Mouse (Mus musculus): ENCODE measurements around the gene Gbf1.

The Gbf1 gene

GRCm38 (mm10) chr19:46315752-46316610 lies 163.7 kb downstream of the Gbf1 start:
- DNase-seq (ENCODE audit: low spot score) = no peak

DNA sequence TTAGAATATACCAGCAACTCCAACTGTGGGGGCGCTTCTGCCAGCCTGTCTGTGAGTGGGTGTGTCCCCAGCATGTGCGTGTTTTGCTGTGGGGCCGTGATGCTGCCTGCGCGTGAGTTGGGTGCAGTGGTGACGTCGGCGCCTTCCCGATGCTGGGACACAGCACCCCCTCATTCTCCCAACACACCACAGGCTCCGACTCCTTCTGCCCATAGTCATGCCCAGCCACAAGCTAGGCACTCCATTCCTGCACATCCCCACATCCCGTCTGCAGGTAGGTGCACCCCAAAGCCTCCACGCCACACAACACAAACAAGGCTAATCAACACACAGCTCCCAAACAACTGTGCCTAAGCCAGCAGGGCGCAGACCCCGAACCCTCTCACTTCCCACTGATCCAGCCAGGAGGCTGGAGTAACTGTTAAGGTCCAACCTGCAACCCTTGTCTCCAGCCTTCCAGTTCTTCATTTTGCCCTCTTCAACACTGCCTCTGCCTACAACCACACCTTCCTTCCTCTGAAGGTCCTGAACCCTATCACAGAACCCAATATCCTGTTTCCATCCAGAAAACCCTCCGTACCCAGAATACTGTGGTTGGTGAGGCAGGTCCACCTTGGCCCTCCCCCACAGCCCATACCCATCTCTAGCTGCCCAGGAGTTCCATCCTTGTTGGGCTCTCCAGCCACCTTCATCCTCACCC lies 164.7 kb downstream of the Gbf1 start:
- no peak for DNase-seq (ENCODE audit: low spot score)

DNA sequence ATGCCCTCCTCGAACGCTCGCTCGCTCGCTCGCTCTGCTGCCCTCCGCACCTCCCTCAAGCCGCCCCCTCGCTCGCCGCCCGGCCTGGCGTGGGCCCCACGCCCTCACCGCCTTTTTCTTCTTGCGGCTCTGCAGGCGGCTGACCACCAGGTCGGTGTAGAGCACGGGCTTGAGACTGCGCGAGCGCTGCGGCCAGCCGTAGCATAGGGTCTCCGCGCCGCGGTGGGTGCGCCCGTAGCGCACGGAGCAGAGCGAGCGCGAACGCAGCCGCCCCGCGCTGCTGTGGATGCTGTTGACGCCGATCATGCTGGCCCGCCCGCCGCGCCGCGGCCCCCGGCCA lies 165.2 kb downstream of the Gbf1 start:
- peak; percentile 12 for DNase-seq (ENCODE audit: low spot score)

GRCm38 (mm10) chr19:46318031-46318471 lies 165.7 kb downstream of the Gbf1 start:
- DNase-seq (ENCODE audit: low spot score) = no peak

DNA sequence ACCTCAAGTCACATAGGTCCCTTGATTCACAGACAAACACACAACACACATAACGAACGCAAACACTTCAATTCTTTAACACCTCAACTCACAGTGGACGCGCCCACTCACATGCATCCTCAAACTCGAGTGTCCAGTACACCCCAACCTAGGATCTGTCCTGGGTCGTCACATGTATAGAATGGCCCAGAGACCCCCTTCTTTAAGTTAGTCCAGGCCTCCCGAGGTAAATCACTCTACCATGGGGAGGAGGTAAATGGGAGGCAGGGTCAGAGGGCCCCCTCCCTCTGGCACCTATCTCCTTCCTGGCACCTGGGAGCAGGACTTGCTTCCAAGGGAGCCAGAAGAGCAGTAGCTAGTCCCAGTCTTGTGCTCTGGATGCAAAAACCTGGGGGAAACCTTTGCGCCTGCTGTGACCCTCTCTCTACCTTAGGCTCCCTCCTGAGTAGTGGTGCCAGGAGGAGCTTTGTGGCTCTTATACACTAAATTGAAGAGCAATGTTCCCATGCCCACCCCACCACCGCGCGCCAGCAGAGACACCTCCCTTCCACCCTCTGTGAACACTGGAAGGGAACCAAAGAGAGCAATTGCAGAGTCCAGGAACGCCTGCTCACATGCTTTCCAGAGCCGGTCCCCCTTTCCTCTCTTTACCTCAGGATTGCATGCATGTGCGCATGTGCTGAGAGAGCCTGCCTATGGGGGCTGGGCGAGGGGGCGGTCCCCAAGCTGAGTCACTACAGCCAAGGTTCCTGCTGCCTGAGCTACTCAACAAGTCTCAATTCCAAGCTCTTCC lies 166.5 kb downstream of the Gbf1 start:
- DNase-seq (ENCODE audit: low spot score) = peak; percentile 70

DNA sequence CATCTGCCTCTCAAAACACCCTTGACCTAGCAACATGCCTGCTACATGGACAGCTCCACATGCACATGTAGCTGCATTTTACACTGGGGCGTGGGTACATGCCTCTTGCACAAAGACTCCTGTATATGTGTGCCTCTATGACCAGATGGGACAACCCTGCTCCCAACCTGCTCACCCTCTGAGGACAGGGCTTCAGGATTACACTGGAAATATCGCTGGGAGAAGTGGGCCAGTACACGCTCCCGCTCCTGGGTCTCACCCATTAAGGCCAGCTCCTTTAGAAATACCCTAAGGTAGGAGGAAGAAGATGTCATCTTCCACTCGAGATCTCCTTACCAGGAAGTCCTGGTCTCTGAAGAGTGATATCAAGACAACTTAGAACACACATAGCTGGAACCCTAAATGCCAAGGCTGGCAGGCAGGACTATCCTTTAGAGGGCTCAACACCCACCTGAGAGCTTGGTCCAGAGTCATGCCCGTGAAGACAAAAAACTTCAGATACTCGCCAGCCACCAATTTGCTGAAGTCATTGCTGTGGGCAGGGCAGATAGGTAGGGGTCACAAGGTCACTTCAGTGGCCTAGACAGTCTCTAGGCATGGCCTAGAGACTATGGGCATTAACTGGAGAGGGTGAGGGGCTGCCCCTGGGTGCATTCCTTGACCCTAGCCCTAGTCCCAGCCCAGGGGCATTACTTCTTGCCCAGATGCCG lies 167.9 kb downstream of the Gbf1 start:
- no peak for DNase-seq (ENCODE audit: low spot score)

DNA sequence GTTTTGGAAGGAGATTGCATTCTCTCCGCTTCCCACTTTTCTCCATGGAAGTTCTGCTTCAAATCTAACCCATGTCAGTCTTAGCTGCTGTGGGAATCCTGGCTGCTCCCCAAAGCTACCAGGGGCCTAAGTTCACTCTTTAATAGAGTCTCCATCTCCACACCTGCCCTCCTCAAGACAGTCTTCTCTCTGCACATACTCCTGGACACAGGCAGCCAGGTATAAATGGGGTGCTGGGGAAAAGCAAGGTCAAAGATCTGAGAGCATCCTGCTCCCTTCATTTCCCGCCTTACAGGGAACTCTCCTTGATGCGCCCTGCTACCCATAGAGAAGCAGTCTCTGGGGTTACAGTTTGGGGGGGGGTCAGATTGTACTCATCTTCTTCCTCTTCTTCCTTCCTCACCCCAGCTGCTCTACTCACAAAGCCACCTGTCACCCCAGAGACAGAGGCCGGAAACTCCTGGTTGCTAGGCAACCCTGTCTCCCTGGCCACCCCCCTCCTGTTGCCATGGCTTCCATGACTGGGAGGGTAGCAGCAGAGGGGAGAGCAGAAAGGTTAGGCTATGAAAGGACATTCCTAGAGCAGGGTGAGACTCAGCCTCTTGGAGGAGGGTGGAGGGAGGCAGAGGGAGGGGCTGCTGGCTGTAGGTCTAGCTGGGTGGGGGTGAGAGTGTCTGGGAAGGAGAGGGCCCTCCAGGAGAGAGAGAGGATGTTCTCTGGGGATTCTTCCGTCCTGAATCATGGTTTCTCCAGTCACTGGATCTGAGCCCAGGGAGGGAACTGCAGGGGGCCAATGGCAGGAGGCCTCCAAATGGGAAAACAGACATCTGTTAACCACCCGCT lies 169.0 kb downstream of the Gbf1 start:
- peak; percentile 72 for DNase-seq (ENCODE audit: low spot score)

GRCm38 (mm10) chr19:46322144-46322995 lies 170.1 kb downstream of the Gbf1 start:
- no peak for DNase-seq (ENCODE audit: low spot score)

DNA sequence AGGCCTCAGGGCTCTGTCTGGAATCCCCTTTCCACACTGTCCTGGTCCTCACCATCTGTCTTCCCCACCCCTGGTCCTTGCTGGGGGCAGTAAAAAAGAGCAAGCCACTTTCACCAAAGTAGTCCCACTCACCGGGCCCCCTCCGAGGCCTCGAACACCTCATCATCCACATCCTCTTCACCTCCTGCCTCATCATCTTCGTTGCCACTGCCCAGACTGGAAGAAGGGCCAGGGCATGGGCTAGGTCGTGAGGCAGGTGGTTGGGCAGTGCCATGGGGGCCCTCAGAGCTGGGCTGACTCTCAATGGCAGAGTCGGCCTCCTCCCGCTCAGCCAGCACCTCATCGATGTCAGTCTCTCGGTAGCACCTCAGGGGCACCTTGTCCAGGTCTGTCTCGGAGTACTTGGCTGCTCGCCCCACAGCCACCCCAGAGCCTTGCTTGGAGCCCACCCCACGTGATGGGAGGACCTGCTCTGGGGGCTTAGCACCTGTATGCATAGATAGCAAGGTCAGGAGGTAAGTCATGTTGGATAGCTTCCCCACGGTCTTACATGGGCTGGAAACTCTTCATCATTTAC lies 170.8 kb downstream of the Gbf1 start:
- no peak for DNase-seq (ENCODE audit: low spot score)

GRCm38 (mm10) chr19:46323716-46324115 lies 171.4 kb downstream of the Gbf1 start:
- DNase-seq (ENCODE audit: low spot score) = no peak

- DNase-seq (ENCODE audit: low spot score) = no peak
Observed at GRCm38 (mm10) chr19:46324366-46324765, 172.1 kb downstream of the Gbf1 start.

- DNase-seq (ENCODE audit: low spot score) = no peak
Observed at GRCm38 (mm10) chr19:46324918-46325317, 172.6 kb downstream of the Gbf1 start.

GRCm38 (mm10) chr19:46326019-46326755 lies 173.9 kb downstream of the Gbf1 start:
- no peak for DNase-seq (ENCODE audit: low spot score)

GRCm38 (mm10) chr19:46326756-46327305 lies 174.5 kb downstream of the Gbf1 start, which contains the start of gene Psd:
Gene Psd (minus strand): TSS chr19:46327156.
- peak; percentile 49 for DNase-seq (ENCODE audit: low spot score)

DNA sequence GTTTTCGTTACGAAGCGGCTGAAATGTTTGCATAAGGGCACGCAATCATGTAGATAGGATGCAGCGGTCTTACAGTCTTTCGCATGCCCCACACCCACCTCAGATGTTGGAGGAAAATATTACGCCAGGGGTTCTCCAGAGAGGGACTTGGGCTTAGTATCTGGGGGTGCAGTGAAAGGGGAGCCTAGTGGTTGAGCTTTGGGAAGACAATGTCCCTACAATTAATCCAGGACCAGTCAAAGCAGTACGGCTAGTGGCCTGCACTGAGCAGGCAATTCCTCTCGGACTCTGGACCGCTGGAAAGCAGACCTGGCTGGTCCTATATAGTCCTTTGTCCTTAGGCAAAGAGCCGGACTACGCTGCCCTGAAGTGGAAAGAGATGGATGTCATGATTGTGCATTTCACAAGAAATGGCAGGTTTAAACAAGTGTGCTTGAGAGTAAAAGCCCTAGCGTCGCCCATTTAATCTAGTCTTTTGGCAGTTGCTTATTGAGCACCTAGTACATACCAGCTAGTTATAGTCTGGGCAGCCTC lies 175.3 kb downstream of the Gbf1 start:
- DNase-seq (ENCODE audit: low spot score) = no peak

- DNase-seq (ENCODE audit: low spot score) = peak; percentile 97
Observed at GRCm38 (mm10) chr19:46328081-46329030, 176.0 kb downstream of the Gbf1 start, which contains the start of gene Fbxl15. Gene Fbxl15 (plus strand): TSS chr19:46328184.

DNA sequence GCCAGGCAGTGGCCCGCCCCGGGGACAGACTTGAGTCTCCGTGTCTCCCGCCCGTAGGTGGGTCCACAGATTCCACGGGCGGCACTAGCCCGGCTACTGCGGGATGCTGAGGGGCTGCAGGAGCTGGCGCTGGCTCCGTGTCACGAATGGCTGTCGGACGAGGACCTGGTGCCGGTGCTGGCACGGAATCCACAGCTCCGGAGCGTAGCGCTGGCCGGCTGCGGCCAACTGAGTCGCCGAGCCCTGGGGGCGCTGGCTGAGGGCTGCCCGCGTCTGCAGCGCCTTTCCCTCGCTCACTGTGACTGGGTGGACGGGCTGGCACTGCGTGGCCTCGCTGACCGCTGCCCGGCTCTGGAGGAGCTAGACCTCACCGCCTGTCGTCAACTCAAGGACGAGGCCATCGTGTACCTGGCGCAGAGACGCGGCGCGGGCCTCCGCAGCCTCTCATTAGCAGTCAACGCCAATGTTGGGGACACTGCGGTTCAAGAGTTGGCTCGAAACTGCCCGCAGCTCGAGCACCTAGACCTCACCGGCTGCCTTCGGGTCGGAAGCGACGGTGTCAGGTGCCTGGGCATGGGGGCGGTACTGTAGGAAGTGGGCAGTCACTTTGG lies 176.8 kb downstream of the Gbf1 start:
- no peak for DNase-seq (ENCODE audit: low spot score)
